In the genomic region with DNA sequence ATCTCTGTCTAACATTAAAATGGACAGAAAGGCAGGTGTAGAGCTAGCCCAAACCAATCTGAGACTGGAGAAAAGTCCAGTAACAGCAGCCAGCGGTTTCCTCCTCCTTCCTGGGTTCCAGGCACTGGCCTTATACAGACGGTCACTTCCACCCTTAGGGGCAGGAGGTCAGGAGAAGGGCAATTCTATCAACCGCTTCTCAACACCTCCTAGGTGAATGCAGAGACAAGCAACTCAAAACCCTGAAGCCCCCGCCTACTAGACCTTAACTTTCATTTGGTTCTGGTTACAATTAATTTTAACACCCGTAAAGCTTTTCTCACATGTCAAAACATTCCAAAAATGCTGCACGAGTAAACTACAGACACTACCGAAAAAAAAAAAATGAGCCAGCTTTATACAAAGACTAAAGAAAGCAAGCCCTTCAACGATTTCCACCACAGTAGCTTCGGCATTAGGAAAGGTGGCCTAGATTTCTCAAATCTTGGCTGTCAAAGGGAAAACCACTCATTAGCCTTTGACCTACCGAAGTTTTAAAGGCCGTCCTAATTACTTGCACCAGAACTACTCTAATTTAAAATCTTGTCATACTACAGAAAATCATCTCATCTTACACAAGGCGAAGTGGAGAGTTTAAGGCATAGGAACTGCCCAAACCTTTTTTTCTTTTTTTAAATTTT, we compare ENCODE assay signal across 8 mouse cellular contexts. TPM values are rescaled to one million over a fixed set of nuclear protein-coding genes. Genes with fewer than 3 reads are reported as not detected.
DNase-seq lines count a peak whose midpoint lies in the region; ATAC-seq and TF ChIP-seq lines count a peak whose summit lies in the region.

No protein-coding gene starts in this region.

- intact Hi-C loops in left cerebral cortex, postnatal 25 days (cut with DNase I), result loop anchor here (2.0 kb wide), 1 partner anchor 39 kb away; no protein-coding TSS in a partner anchor

- H3K4me1 ChIP-seq in kidney, postnatal 0 days (replicated peaks; ENCODE audit: insufficient read depth, low read length), result peaks cover 24% of the 10 kb centered on the region
- H3K4me1 ChIP-seq in intestine, embryonic 15.5 days (replicated peaks), result peaks cover 14% of the 10 kb centered on the region
- peaks cover 23% of the 10 kb centered on the region for H3K4me1 ChIP-seq in neural tube, embryonic 14.5 days (ENCODE audit: control insufficient read depth, insufficient read depth, low read length)

- no peak for TF ChIP-seq CTCF in kidney, postnatal 0 days (IDR thresholded peaks at IDR 0.05; ENCODE audit: low read depth)

- no peaks in the 10 kb centered on the region for H3K27me3 ChIP-seq in kidney, postnatal 0 days (ENCODE audit: insufficient read depth, low read length)
- H3K27me3 ChIP-seq in intestine, embryonic 15.5 days (replicated peaks), result no peaks in the 10 kb centered on the region
- no peaks in the 10 kb centered on the region for H3K27me3 ChIP-seq in neural tube, embryonic 14.5 days (ENCODE audit: control insufficient read depth, insufficient read depth, low read length)

- peak overlapping the region; percentile 88 for H3K9ac ChIP-seq in kidney, postnatal 0 days (ENCODE audit: low read depth, low read length)
- H3K9ac ChIP-seq in intestine, embryonic 15.5 days, result peak overlapping the region; percentile 95
- H3K9ac ChIP-seq in neural tube, embryonic 14.5 days (replicated peaks; ENCODE audit: low read depth, low read length), result peak overlapping the region; percentile 88

- H3K4me2 ChIP-seq in kidney, postnatal 0 days (ENCODE audit: low read length), result peak overlapping the region; percentile 83
- H3K4me2 ChIP-seq in intestine, embryonic 15.5 days (replicated peaks), result peak overlapping the region; percentile 73
- H3K4me2 ChIP-seq in neural tube, embryonic 14.5 days (ENCODE audit: low read depth, low read length), result peak overlapping the region; percentile 87

- peak; percentile 40 for DNase-seq in kidney, postnatal 0 days (ENCODE audit: low spot score)
- no peak for DNase-seq in kidney, adult 18-20 months
- DNase-seq in embryo, embryonic 11 days, result peak; percentile 18
- DNase-seq in spleen, postnatal 4 days (ENCODE audit: low spot score in 2 of 2), result no peak
- DNase-seq in cerebellum, adult 9-11 months, result no peak
- DNase-seq in left cerebral cortex, postnatal 25 days (ENCODE audit: low spot score in 2 of 2), result no peak

- H3K4me3 ChIP-seq in kidney, postnatal 0 days (replicated peaks; ENCODE audit: low read depth, low read length), result peak overlapping the region; percentile 76
- peak overlapping the region; percentile 80 for H3K4me3 ChIP-seq in intestine, embryonic 15.5 days (replicated peaks)
- H3K4me3 ChIP-seq in neural tube, embryonic 14.5 days (ENCODE audit: low read depth, low read length), result peak overlapping the region; percentile 72

- ATAC-seq in kidney, postnatal 0 days (replicated peaks; ENCODE audit: low FRiP score, low read depth), result no peak
- no peak for ATAC-seq in intestine, embryonic 15.5 days
- no peak for ATAC-seq in neural tube, embryonic 14.5 days (ENCODE audit: low read depth)

- H3K36me3 ChIP-seq in kidney, postnatal 0 days (ENCODE audit: insufficient read depth, low read length), result no peaks in the 10 kb centered on the region
- H3K36me3 ChIP-seq in intestine, embryonic 15.5 days, result no peaks in the 10 kb centered on the region
- H3K36me3 ChIP-seq in neural tube, embryonic 14.5 days (ENCODE audit: control insufficient read depth, insufficient read depth, low read length), result no peaks in the 10 kb centered on the region

- H3K27ac ChIP-seq in kidney, postnatal 0 days, result peak overlapping the region; percentile 96
- H3K27ac ChIP-seq in intestine, embryonic 15.5 days, result peak overlapping the region; percentile 96
- H3K27ac ChIP-seq in neural tube, embryonic 14.5 days (ENCODE audit: low read depth, low read length), result peak overlapping the region; percentile 95; the same call in 1 of the 2 replicates

- under 1% methylated on average over 12 of the region's 12 CpGs for WGBS in kidney, postnatal 0 days
- WGBS in intestine, embryonic 15.5 days, result under 1% methylated on average over 12 of the region's 12 CpGs
- 2% methylated on average over 12 of the region's 12 CpGs for WGBS in neural tube, embryonic 14.5 days

- no peaks in the 10 kb centered on the region for H3K9me3 ChIP-seq in kidney, postnatal 0 days (replicated peaks; ENCODE audit: low read length)
- H3K9me3 ChIP-seq in intestine, embryonic 15.5 days, result no peaks in the 10 kb centered on the region
- H3K9me3 ChIP-seq in neural tube, embryonic 14.5 days (ENCODE audit: control insufficient read depth, low read length), result no peaks in the 10 kb centered on the region

RNA-seq across cellular contexts. Expression of gene Fam168b, which starts 1.0 kb away (rescaled TPM):
- 47.2 and 49.1 TPM in 2 replicates for polyA plus RNA-seq in kidney, postnatal 0 days (2015; fragmentation: Nextera tagmentation; extraction: Ambion mirVana)
- polyA plus RNA-seq in intestine, embryonic 15.5 days (2015; fragmentation: Nextera tagmentation; extraction: Ambion mirVana), result 57.0 and 60.6 TPM in 2 replicates
- 90.5 and 136 TPM in 2 replicates for polyA plus RNA-seq in neural tube, embryonic 14.5 days (2014; fragmentation: Nextera tagmentation; extraction: Ambion mirVana)
- 100 to 1,000 TPM; 244 to 252 TPM for total RNA-seq in left cerebral cortex, postnatal 25 days (2021)

RNA-seq across cellular contexts. Expression of gene Plekhb2, which starts 7.9 kb away (rescaled TPM):
- polyA plus RNA-seq in kidney, postnatal 0 days (2015; fragmentation: Nextera tagmentation; extraction: Ambion mirVana), result 61.2 and 74.8 TPM in 2 replicates
- polyA plus RNA-seq in intestine, embryonic 15.5 days (2015; fragmentation: Nextera tagmentation; extraction: Ambion mirVana), result 78.3 and 80.0 TPM in 2 replicates
- 76.8 and 80.6 TPM in 2 replicates for polyA plus RNA-seq in neural tube, embryonic 14.5 days (2014; fragmentation: Nextera tagmentation; extraction: Ambion mirVana)
- total RNA-seq in left cerebral cortex, postnatal 25 days (2021), result 100 to 1,000 TPM; 248 to 261 TPM

Comparison
In these comparisons a context has a peak if more than half of its experiments do, and no peak if none do; other contexts are left out.
1. DNase-seq: peak in kidney, postnatal 0 days (single experiment) and embryo, embryonic 11 days (single experiment); none in kidney, adult 18-20 months (single experiment), spleen, postnatal 4 days (0 of 2), cerebellum, adult 9-11 months (single experiment) and left cerebral cortex, postnatal 25 days (0 of 2).
2. Peak in every context shown above with its lines, with median percentiles within 50 percentile points of each other: H3K27ac ChIP-seq, H3K4me2 ChIP-seq, H3K4me3 ChIP-seq and H3K9ac ChIP-seq.